Mouse (Mus musculus): ENCODE measurements around the gene Sspn.

- TF ChIP-seq FLI1 (IDR thresholded peaks at IDR 0.05; ENCODE audit: low read length) (no peak), GATA1 (IDR thresholded peaks at IDR 0.05; ENCODE audit: borderline replicate concordance, low read length) (no peak)
These were observed 36.9 kb downstream of the Sspn start for GRCm38 (mm10) chr6:145968301-145968818.

Data from megakaryocyte, embryonic 14.5 days (primary cell).